Mouse (Mus musculus): ENCODE data around the gene Kctd8. TPM values are rescaled to one million over a fixed set of nuclear protein-coding genes. Genes with fewer than 3 reads are reported as not detected.

Gene Kctd8
- total RNA-seq, 1 experiment from 2014 or later: not detected

DNA sequence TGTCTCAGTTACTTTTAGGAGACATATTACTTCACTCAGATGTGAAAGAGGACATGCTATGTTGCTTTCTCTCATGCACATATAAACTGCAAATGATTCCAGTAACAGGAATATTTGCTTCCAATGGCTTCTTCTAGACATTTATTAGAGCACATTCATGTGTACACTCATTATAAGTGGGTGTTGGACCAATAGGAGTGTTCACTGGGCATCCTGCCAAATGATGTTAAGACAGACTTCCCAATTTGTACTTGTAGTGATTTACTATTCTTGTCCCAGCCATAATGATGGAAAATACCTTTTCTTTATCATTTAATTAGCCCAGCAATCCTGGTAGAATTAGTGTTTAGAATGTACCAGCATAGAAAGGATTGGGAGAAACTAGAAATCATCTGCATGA, 132.1 kb downstream of the Kctd8 start:
- no peak for ATAC-seq (ENCODE audit: extremely low read depth, insufficient number of reproducible peaks, low FRiP score, poor library complexity, severe bottlenecking)

DNA sequence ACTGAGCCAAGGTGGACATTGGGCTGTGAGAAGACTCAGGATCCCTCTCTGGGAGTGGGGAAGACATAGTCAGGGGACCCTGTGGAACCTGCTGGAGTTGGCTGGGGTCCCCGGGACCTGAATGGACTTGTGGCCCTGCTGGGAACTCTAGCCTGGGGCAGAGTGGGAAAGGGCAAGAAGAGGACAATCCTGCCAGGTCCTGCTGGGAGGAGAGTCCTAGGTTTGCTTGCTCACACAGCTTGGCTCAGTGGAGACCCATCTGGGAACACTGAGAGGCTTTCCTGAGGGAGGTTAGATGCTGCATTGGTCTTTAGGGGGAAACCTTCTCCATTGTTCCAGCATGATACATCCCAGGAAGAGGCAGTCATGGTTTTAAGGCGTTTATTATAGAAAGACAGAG, 133.8 kb downstream of the Kctd8 start:
- ATAC-seq (ENCODE audit: extremely low read depth, insufficient number of reproducible peaks, low FRiP score, poor library complexity, severe bottlenecking): no peak

DNA sequence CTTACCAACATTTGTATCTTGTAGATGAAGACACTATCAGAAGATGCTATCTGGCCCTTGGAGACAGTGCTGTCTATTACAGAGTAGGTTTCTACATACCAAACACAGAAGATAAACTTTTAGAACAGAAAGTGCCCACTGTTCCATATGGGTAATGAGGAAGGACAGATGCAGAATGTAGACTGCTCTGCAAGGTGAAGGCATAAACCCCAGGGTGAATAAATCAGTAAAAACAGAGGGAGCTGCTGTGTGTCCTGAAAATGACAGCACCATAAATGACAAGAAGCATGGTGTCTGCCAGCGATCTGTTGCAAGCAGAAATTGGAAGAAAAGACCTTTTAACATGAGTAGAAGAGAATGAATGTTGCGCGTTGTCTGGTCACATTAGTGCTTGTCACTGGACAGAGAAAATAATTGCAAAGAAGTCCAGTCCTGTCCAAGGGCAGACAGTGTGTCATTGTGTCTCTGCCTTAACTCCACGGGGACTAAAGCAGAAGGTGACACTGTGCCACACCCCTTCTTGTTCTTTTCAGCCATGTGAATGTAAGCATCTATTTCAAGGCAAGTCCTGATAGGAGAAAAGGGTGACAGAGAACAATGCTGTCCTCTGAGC, 181.5 kb downstream of the Kctd8 start:
- no peak for ATAC-seq (ENCODE audit: extremely low read depth, insufficient number of reproducible peaks, low FRiP score, poor library complexity, severe bottlenecking)

DNA sequence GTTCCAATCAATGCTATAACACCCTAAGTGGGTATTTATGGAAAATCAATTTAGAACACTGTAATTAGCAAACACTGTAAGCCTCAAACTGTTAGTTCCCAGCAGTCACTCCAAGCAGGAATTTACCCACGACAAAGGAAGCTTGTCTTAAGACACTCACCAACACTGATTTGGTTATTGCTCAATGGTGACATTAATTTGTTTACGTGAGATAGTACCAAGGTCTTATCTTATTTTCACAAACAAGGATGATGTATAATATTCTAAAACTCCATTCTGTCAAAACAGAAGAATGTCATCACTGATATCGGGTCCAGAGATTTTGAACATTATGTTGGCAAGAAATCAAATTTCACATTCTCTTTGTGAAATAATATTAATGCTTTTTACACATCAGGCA, 185.0 kb downstream of the Kctd8 start:
- no peak for ATAC-seq (ENCODE audit: extremely low read depth, insufficient number of reproducible peaks, low FRiP score, poor library complexity, severe bottlenecking)

DNA sequence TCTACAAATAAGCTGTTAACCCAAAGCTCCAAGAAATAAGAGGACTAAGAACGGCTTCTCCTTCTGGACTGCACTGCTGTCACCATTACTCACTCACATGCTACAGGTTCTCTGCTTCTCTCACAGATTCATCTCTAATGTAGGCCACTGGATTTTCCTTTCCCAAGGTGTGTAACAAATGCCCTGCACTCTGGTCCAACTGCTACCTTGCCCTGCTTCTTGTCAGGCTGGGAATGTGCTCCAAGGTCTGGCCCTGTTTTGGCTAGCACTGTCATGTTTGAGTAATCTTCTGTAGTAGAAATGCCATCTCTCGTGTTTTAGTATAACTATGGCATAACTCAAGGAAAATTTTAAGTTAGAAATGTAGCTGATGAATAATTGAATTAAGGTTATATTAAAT, 195.7 kb downstream of the Kctd8 start:
- no peak for ATAC-seq (ENCODE audit: extremely low read depth, insufficient number of reproducible peaks, low FRiP score, poor library complexity, severe bottlenecking)

DNA sequence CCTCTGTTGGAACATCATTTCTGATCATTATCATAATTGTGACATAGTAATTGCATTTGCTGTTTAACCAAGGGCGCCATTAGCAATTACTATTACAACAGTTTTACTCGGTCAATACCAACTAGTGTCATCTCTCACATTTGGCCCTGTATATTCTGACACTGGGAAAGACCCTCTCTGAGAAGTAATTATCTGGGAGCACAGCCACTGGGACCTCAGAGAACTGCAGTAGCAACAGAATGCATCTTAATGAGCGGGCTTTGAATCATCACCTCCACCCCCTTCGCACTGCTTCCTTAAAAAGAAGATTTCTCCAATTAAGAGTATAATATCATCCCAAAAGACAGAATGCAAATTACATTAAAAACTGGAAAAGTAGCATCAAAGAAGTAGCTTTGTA, 200.4 kb downstream of the Kctd8 start:
- no peak for ATAC-seq (ENCODE audit: extremely low read depth, insufficient number of reproducible peaks, low FRiP score, poor library complexity, severe bottlenecking)

DNA sequence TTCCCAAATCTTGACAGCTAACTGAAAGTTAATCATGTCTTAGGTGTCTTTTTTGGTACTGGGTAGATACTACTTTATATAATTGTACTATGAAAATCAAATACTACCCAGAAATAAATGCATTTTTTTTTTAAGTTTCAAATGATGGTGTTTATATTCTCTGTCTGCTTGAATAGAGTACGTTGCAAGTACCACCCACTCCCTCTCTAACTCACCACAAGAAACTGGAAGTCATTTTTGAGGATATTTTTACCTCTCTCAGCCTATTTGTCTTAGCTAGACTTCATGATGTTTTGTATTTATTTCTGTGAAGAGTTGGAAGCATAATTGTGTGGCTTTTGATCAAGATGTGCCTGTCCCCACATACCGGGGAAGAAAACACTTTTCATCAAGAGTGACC, 232.8 kb downstream of the Kctd8 start:
- no peak for ATAC-seq (ENCODE audit: extremely low read depth, insufficient number of reproducible peaks, low FRiP score, poor library complexity, severe bottlenecking)

DNA sequence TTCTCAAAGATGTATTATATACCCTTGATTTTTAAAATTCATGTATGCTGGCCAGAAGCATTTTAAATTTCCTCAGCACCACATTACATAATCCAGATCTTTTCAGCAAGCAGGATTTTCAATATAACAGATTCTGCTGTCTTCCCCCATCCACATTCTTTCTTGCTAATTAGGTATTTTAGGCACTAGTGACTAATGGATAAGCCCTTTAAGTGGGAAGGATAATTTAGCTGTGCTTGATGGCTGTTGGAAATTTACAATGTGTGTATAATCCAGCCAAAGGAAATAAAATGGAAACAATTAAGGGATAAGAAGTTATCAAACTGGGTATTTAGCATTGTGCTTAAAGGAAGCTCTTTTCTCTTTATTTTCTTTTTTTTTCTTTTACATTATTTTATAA, 252.6 kb downstream of the Kctd8 start:
- no peak for ATAC-seq (ENCODE audit: extremely low read depth, insufficient number of reproducible peaks, low FRiP score, poor library complexity, severe bottlenecking)

Other genes starting within 250 kb of the Kctd8 start
- gene Yipf7, start 201.0 kb upstream of the Kctd8 start, total RNA-seq (2017): not detected in 2 replicates
- gene Guf1, start 215.2 kb upstream of the Kctd8 start, total RNA-seq (2017): 25.4 and 25.7 TPM in 2 replicates

Measured in neutrophil, adult 5-6 weeks (primary cell).